Mouse (Mus musculus) megakaryocyte, embryonic 14.5 days (primary cell): Measurements from ENCODE around the gene Zp3. TPM values are rescaled to one million over a fixed set of nuclear protein-coding genes. Genes with fewer than 3 reads are reported as not detected.

Experiments used
- H3K27me3 ChIP-seq: replicated peaks from 2 replicates; pipeline ENCODE3; 2012; ENCODE audit warnings: inconsistent platforms
- H3K36me3 ChIP-seq: replicated peaks from 2 replicates; pipeline ENCODE3; 2012; ENCODE audit warnings: low read length, inconsistent platforms, mixed read lengths
- H3K4me1 ChIP-seq: 2 replicates; pipeline ENCODE4 v1.6.1; 2012; ENCODE audit warnings: inconsistent platforms
- H3K4me3 ChIP-seq: replicated peaks from 2 replicates; pipeline ENCODE3; 2012; ENCODE audit warnings: moderate library complexity, mild to moderate bottlenecking, inconsistent platforms
- H3K9me3 ChIP-seq: 2 replicates; pipeline ENCODE4 v1.6.1; 2012; ENCODE audit warnings: inconsistent platforms
- FLI1 ChIP-seq: IDR thresholded peaks from 2 replicates; pipeline ENCODE4 v1.6.1; 2012; ENCODE audit warnings: low read length, inconsistent platforms, mixed read lengths
- GATA1 ChIP-seq: IDR thresholded peaks from 3 replicates; pipeline ENCODE4 v1.6.1; 2012; ENCODE audit warnings: mixed read lengths, low read length, inconsistent platforms, borderline replicate concordance
- polyA plus RNA-seq: library from polyadenylated mRNA; stranded (reverse); fragments of >175 nt; gene quantifications from 2 replicates; pipeline ENCODE4 v1.2.3, GENCODE M21; 2012; ENCODE audit warnings: low replicate concordance; ENCODE audit not compliant: insufficient read depth

Zp3 gene
- polyA plus RNA-seq, 1 experiment: not detected

DNA sequence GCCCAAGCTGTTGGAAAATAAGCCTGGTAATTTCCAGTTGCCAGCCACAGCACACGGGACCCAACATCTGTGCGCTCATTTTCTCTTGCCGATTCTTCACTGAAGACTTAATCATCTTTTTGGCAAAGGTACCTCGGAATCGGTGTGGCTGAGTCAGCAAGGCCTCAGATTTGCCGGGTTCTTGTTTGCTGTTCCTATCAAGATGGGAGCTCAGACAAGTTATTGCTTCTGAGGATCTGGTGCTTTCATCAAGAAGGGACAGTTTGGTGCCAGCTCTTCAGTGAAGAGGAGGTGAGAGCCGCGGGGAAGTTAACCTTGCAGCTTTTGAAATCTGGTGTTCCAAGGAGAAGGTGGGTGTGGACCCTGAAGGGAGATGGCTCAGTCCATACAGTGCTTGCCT lies 16.3 kb downstream of the Zp3 start:
- peaks cover 62% of the 10 kb centered on the region for H3K4me1 ChIP-seq
- H3K27me3 ChIP-seq: no peaks in the 10 kb centered on the region
- no peaks in the 10 kb centered on the region for H3K9me3 ChIP-seq
- peaks cover 42% of the 10 kb centered on the region for H3K36me3 ChIP-seq
- H3K4me3 ChIP-seq: no peak overlapping the region
- TF ChIP-seq FLI1: no peak
- no peak for TF ChIP-seq GATA1

DNA sequence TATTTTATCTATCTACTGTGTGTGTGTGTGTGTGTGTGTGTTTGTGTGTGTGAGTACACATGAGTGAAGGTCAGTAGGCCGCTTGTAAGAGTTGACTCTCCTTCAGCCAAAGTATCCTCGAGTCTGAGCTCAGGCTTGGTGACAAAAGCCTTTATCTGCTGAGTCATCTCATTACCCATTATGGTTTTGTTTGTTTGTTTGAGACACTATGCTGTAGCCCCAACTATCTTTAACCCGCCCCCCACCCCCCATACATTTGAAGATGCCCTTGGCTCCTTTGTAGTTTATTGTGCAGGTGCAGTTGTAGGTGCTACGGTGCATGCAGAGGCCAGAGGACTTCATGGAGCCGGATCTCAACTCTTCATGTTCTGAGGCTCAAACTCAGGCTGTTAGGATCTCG lies 21.3 kb downstream of the Zp3 start:
- Histone ChIP-seq H3K4me1 (peaks cover 62% of the 10 kb centered on the region), H3K27me3 (no peaks in the 10 kb centered on the region), H3K36me3 (peaks cover 69% of the 10 kb centered on the region), H3K4me3 (no peak overlapping the region), H3K9me3 (no peaks in the 10 kb centered on the region)
- TF ChIP-seq GATA1 (no peak), FLI1 (no peak)

DNA sequence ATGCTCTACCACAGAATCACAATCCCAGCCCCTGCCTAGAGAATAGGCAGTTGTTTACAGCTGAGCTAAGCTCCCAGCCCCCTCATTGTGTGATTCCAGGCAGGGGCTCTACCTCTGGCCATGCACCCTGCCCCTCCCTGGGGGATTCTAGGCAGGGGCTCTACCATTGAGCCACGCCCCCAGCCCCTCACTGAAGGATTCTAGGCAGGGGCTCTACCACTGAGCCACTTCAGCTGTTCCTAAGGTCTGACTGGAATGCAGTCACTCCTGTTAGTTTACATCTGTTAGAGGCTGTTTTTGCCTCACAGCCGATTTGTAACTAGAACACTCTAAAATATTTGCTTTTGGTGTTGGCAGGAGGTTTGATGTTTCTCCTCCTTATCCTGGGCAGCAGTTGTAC lies 22.4 kb downstream of the Zp3 start:
- Histone ChIP-seq H3K27me3 (no peaks in the 10 kb centered on the region), H3K4me1 (peaks cover 65% of the 10 kb centered on the region), H3K4me3 (no peak overlapping the region), H3K36me3 (peaks cover 63% of the 10 kb centered on the region), H3K9me3 (no peaks in the 10 kb centered on the region)
- TF ChIP-seq FLI1 (no peak), GATA1 (no peak)

DNA sequence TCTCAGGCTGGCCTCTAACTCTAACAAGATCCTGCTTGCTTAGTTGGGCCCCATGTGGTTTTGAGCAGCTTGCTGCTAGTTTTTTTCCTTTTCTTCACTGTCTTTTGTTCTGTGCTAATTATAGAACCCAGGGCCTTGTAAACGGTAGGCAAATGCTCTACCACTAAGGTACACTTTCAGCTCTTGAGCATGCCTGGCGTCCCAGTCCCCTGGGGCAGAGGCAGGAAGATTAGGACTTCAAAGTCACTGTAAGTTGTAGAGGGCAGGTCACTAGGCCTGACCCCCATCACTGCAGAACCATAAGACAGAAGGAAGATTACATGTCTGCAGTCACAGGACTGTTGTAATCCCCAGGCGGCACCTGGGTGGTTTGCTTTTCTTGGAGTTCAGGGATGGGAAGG lies 22.9 kb downstream of the Zp3 start:
- Histone ChIP-seq H3K9me3 (no peaks in the 10 kb centered on the region), H3K36me3 (peaks cover 59% of the 10 kb centered on the region), H3K4me3 (no peak overlapping the region), H3K27me3 (no peaks in the 10 kb centered on the region), H3K4me1 (peaks cover 65% of the 10 kb centered on the region)
- TF ChIP-seq GATA1: no peak
- no peak for TF ChIP-seq FLI1

DNA sequence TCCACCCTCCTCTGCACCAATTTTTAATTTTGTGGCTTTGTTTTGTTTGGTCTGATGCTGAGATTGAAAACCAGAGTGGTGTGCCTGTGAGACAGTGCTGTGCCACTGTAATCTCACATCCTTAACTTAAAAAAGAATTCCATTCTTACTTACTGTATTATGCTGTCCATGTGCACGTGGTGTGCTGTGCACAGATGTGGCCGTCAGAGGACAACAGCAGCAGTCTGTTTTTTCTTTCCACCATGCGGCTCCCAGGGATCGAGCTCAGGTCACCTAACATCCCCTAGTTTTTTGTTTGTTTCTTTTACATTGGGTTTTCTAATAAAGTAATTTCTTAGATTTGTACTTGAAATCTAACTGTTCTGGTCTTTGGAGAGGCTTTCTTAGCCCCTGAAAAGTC lies 24.6 kb downstream of the Zp3 start:
- Histone ChIP-seq H3K4me3 (no peak overlapping the region), H3K4me1 (peaks cover 74% of the 10 kb centered on the region), H3K36me3 (peaks cover 47% of the 10 kb centered on the region), H3K9me3 (no peaks in the 10 kb centered on the region), H3K27me3 (no peaks in the 10 kb centered on the region)
- TF ChIP-seq GATA1 (no peak), FLI1 (no peak)

DNA sequence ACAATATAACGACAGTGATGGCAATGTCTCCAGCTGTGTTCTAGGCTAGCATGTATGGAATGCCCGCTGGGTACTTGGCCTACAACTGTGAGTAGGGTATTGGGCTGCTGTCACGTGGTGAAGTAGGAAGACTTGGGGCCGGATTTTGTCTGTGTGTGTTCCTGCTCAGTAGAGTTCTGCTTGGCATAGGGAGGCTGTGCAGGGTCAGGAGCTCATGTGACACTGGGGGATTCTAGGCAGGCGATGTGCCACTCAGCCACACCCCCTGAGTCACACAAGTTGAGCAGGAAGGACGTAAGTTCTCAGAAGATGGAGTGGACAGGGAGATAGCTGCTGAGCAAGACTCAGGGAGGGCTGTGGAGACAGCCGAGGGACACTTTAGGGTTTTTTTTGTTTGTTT lies 27.8 kb downstream of the Zp3 start:
- Histone ChIP-seq H3K4me1 (peaks cover 59% of the 10 kb centered on the region), H3K9me3 (no peaks in the 10 kb centered on the region), H3K27me3 (no peaks in the 10 kb centered on the region), H3K36me3 (peaks cover 56% of the 10 kb centered on the region), H3K4me3 (peak overlapping the region; percentile 62)
- TF ChIP-seq GATA1: no peak
- no peak for TF ChIP-seq FLI1

DNA sequence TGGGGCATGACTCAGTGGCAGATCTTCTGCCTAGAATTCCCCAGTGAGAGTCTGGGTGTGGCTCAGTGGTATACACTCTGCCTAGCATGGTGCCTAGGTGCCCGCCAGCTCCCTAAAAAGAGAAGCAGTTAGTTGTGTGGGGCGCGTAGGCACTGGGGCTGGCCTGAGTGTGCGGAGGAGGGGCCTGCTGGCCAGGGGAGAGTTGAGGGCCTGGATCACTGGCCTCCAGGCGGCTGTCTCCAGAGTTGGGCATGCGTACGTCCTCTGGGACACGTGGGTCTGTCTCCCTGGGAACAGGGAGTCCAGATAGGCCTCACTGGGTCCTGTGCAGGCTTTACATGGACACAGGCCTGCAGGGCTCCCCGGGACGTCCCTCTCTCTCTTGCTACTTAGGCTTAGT lies 35.0 kb downstream of the Zp3 start:
- Histone ChIP-seq H3K9me3 (no peaks in the 10 kb centered on the region), H3K27me3 (no peaks in the 10 kb centered on the region), H3K4me3 (no peak overlapping the region), H3K36me3 (peaks cover 79% of the 10 kb centered on the region), H3K4me1 (peaks cover 45% of the 10 kb centered on the region)
- TF ChIP-seq GATA1: no peak
- TF ChIP-seq FLI1: no peak

DNA sequence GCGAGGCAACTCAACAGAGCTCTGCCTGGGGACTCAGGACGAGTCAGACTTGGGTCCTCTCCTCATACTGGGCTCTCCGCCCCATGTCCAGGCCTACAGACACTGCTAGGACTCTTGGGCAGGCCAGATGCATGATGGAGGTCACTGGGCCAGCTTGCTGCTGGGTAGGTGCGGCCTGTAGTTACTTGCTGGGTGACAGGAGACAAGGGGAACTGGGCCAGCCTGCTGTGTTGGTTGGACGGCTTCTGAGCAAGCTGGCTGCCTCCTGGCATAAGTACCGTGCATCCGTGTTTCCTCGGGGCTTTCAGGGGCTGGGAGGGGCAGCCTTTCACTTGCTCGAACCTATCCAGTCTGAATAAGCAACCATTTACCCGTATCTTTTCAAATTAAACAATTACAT lies 35.7 kb downstream of the Zp3 start:
- H3K27me3 ChIP-seq: no peaks in the 10 kb centered on the region
- TF ChIP-seq GATA1: no peak
- TF ChIP-seq FLI1: no peak
- peaks cover 46% of the 10 kb centered on the region for H3K4me1 ChIP-seq
- H3K4me3 ChIP-seq: no peak overlapping the region
- no peaks in the 10 kb centered on the region for H3K9me3 ChIP-seq
- peaks cover 79% of the 10 kb centered on the region for H3K36me3 ChIP-seq

DNA sequence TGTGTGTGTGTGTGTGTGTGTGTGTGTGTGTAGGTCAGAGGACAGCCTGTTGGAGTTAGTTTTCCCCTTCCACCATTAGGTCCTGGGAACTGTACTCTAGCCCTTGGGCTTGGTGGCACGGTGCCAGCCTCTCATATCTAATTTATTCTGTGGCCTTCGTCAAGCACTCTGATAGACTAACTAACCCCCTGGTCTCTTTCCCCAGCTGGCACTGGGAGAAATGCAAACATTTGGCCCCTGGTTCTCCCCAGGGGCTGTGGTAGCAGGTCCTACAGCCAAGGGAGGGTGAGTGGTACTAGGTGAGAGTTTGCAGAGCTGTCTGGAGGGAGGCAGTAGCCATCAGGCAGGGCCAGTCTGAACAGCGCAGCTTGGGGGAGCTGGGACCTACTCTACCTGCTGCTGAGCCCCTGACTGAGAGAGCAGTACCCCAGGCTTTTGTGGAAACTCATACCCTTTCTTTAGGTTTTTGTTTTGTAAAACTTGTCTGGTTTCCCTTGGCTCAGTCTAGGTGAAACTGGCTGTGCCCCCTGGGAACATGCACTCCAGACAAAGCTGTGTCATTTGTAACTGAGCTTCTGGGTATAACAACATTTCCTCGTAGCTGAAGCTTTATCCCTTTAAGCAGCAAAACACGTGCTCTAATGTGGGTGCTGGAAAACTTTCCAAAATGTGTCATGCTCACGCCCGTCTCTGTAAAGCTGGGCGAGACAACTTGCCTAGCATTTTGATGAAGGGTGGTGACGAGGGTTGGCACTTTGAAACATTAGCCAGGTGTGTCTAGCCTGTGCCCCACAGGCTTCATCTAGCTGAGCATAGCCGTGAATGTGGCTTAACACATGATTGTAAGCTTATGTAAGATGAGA lies 36.3 kb downstream of the Zp3 start:
- H3K27me3 ChIP-seq: no peaks in the 10 kb centered on the region
- H3K4me3 ChIP-seq: no peak overlapping the region
- H3K36me3 ChIP-seq: peaks cover 78% of the 10 kb centered on the region
- no peaks in the 10 kb centered on the region for H3K9me3 ChIP-seq
- peaks cover 52% of the 10 kb centered on the region for H3K4me1 ChIP-seq
- TF ChIP-seq FLI1 (no peak), GATA1 (no peak)

DNA sequence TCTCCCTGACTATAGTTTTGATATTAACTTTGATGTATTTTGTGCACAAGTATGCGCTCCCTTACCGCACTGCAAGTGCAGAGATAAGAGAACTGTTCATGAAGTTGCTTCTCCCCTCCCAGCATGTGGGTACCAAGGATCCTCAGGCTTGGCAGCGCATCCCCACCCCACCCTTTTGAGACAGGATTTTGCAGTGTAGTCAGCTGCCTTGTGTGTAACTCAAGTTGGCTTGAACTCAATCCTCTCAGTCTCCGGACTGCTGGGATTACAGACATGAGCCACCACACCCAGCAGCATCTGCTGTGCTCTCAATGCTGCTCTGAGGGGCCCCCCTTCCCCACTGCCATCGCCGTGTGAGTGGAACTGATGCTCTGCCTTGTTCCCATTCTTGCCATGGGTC lies 37.4 kb downstream of the Zp3 start:
- Histone ChIP-seq H3K36me3 (peaks cover 78% of the 10 kb centered on the region), H3K9me3 (no peaks in the 10 kb centered on the region), H3K4me3 (no peak overlapping the region), H3K4me1 (peaks cover 63% of the 10 kb centered on the region), H3K27me3 (no peaks in the 10 kb centered on the region)
- TF ChIP-seq FLI1 (no peak), GATA1 (no peak)

DNA sequence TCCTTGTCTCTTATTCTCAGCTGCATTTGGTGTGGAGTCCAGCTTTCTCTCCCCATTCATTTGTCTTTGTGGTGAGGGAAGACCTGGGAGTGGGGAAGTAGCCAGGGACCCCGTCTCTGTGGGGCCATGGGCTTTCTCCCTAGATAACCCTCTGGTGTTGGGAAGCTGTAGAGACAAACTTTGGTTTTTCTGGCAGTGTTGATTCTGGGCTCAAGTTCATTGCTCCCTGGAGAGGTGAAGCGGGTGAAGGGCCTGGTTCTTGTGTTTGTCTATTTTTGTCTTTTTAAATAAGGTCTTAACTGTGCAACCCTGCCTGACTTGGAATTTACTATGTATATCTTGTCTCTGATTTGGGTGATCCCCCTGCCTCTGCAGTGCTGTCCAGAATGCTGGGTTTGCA lies 38.8 kb downstream of the Zp3 start:
- Histone ChIP-seq H3K36me3 (peaks cover 74% of the 10 kb centered on the region), H3K27me3 (no peaks in the 10 kb centered on the region), H3K4me1 (peaks cover 68% of the 10 kb centered on the region), H3K4me3 (peak overlapping the region; percentile 34), H3K9me3 (no peaks in the 10 kb centered on the region)
- TF ChIP-seq GATA1 (no peak), FLI1 (no peak)
